8 mouse cellular contexts compared by ENCODE assay signal in the genomic region with DNA sequence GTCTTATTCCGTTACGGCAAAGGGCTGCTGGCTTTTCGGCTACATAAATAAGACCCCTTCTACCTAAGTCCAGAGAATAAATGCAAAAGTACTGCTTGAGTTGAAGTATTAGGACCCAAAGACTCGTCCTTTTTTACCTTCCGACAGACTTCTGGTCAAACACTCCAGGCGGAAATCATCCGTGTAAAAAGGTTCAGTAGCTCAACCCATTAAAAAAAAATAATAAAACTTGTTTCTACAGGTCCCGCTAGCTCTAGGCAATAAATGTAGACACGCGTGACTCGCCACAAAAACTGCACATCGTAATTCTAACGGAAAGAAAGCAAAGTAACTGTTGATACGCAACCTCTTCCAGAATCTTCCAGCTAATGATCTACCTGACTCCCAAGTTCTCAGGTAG. TPM values are rescaled to one million over a fixed set of nuclear protein-coding genes. Genes with fewer than 3 reads are reported as not detected.
DNase-seq lines count a peak whose midpoint lies in the region; ATAC-seq and TF ChIP-seq lines count a peak whose summit lies in the region.

A gene (minus strand): TSS at position 101 of the 400 bp plus-strand sequence.

- peak within 1 kb of the TSS; percentile 78 for H3K4me2 ChIP-seq in limb, embryonic 12.5 days

- H3K4me3 ChIP-seq in spleen, adult 2 months (ENCODE audit: extremely low read depth, insufficient read depth, insufficient read length), result peak within 1 kb of the TSS; percentile 74
- peak within 1 kb of the TSS; percentile 84 for H3K4me3 ChIP-seq in limb, embryonic 12.5 days (replicated peaks)
- H3K4me3 ChIP-seq in olfactory bulb, adult 2 months (ENCODE audit: insufficient read depth, low read depth, low read length), result peak within 1 kb of the TSS; percentile 90

- H3K9ac ChIP-seq in limb, embryonic 12.5 days (replicated peaks), result peak within 1 kb of the TSS; percentile 94

- no peak for TF ChIP-seq CTCF in spleen, adult 2 months (IDR thresholded peaks at IDR 0.05; ENCODE audit: extremely low read depth, insufficient read depth, insufficient read length, insufficient replicate concordance)
- TF ChIP-seq CTCF in olfactory bulb, adult 2 months (IDR thresholded peaks at IDR 0.05; ENCODE audit: insufficient read depth, low read depth, low read length), result no peak

- no peaks in the 10 kb centered on the region for H3K36me3 ChIP-seq in spleen, adult 2 months (ENCODE audit: control insufficient read depth, insufficient read depth, low read length)
- peaks cover 12% of the 10 kb centered on the region; the same call in 1 of the 2 replicates for H3K36me3 ChIP-seq in limb, embryonic 12.5 days

- H3K27me3 ChIP-seq in spleen, adult 2 months (ENCODE audit: control insufficient read depth, insufficient read depth, low read length), result no peaks in the 10 kb centered on the region
- no peaks in the 10 kb centered on the region for H3K27me3 ChIP-seq in limb, embryonic 12.5 days

- no peak for ATAC-seq in erythroblast, adult 5-6 weeks (replicated peaks; ENCODE audit: low FRiP score, poor library complexity, severe bottlenecking)
- ATAC-seq in limb, embryonic 12.5 days (ENCODE audit: insufficient number of reproducible peaks, insufficient read depth, low FRiP score, low TSS enrichment, low read depth), result no peak
- no peak for ATAC-seq in cerebellum, adult (ENCODE audit: insufficient number of reproducible peaks, low FRiP score, low TSS enrichment)

- peaks cover 2% of the 10 kb centered on the region; the same call in 1 of the 2 replicates for H3K4me1 ChIP-seq in spleen, adult 2 months (ENCODE audit: control insufficient read depth, insufficient read depth, insufficient read length)
- peaks cover 13% of the 10 kb centered on the region for H3K4me1 ChIP-seq in limb, embryonic 12.5 days (replicated peaks)
- no peaks in the 10 kb centered on the region for H3K4me1 ChIP-seq in olfactory bulb, adult 2 months (ENCODE audit: control insufficient read depth, insufficient read depth, low read length)

- no peak for DNase-seq in spleen, adult 2 months (ENCODE audit: low read depth in 1 of 2, low spot score in 2 of 2)
- no peak for DNase-seq in spleen, postnatal 14 days (ENCODE audit: low spot score in 2 of 2)
- no peak for DNase-seq in heart, postnatal 14 days
- no peak for DNase-seq in right cerebral cortex, postnatal 10 days (ENCODE audit: low spot score in 2 of 2)

- no peak for TF ChIP-seq POLR2A in spleen, adult 2 months (IDR thresholded peaks at IDR 0.05; ENCODE audit: low read depth, low read length)
- no peak for TF ChIP-seq POLR2A in olfactory bulb, adult 2 months (IDR thresholded peaks at IDR 0.05; ENCODE audit: insufficient read depth, low read depth, low read length)

- H3K9me3 ChIP-seq in limb, embryonic 12.5 days, result no peaks in the 10 kb centered on the region

- peak within 1 kb of the TSS; percentile 94 for H3K27ac ChIP-seq in spleen, adult 2 months (ENCODE audit: insufficient read depth, low read length)
- H3K27ac ChIP-seq in limb, embryonic 12.5 days, result peak within 1 kb of the TSS; percentile 97
- H3K27ac ChIP-seq in olfactory bulb, adult 2 months (ENCODE audit: insufficient read depth, low read depth, low read length), result peak within 1 kb of the TSS; percentile 84

- intact Hi-C loops in heart, postnatal 14 days (cut with DNase I), result no loop called here

- WGBS in spleen, adult 2 months, result 6% methylated on average over 14 of the region's 14 CpGs
- 9% methylated on average over 14 of the region's 14 CpGs for WGBS in limb, embryonic 12.5 days
- 7% methylated on average over 14 of the region's 14 CpGs for WGBS in olfactory bulb, adult 2 months

RNA-seq across cellular contexts. Expression of the gene that starts here (rescaled TPM):
- polyA plus RNA-seq in spleen, adult 2 months (2012; rRNA removed), result 10.2 and 12.4 TPM in 2 replicates
- 29.5 and 31.3 TPM in 2 replicates for total RNA-seq in erythroblast, adult 5-6 weeks (2015; ENCODE audit: low replicate concordance)
- total RNA-seq in erythroblast, adult 5-6 weeks (2017; ENCODE audit: low replicate concordance), result 60.6 and 79.6 TPM in 2 replicates
- total RNA-seq in heart, postnatal 14 days (2021), result 10 to 100 TPM; 33.1 to 35.1 TPM
- polyA plus RNA-seq in limb, embryonic 12.5 days (2016; fragmentation: Nextera tagmentation; extraction: Ambion mirVana), result 111 TPM in 2 replicates
- 246 and 345 TPM in 2 replicates for polyA plus RNA-seq in olfactory bulb, adult 2 months (2012; ENCODE audit: insufficient read depth, insufficient read length, low replicate concordance, missing spikeins)
